Mouse (Mus musculus) hindlimb bud, embryonic 11.5 days (tissue): Measurements from ENCODE around the gene Nkx2-5.
A peak's percentile ranks its signal among the peaks of the same experiment; 100 is the strongest.

Experiments used
- DNase-seq: peaks from one replicate; pipeline ENCODE4 v3.0.0-alpha.2; 2012; ENCODE audit warnings: low read depth, low spot score; ENCODE audit errors: extremely low spot score

The Nkx2-5 gene

DNA sequence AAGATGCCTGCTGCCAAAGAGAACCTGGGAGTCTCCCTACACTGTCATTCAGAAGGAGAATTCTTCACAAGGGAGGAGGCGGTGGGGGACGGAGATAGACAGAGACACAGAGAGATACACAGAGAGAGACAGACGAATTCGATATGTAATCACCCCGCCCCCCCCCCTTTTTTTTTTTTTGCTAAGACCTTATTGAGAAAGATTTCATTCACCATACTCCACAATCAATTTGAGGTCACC lies at the start of gene Nkx2-5:
TSS of gene Nkx2-5 (minus strand) at position 101 of the 240 bp plus-strand sequence.
- no peak for DNase-seq

- DNase-seq = no peak
Measured at GRCm38 (mm10) chr17:26894342-26894741, 49.5 kb upstream of the Nkx2-5 start.

DNA sequence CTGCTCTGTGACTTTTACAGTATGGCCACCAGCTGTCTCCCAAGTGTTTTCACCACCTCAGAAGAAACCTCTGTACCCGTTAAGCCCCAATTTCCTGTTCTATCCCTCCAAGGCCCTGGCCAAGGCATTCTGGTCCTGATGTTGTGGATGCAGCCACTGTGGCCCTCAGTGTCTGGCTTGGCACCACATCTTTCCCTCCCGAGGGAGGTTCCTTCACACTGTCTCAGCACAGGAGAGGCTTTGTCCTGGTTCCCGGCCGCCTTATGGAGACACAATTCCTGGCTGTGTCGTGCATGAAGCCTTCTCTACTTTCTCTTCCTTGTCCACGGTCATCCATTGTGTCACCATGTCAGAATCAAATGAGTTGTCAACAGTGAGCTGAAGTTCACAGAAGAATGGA lies 48.7 kb upstream of the Nkx2-5 start:
- DNase-seq = no peak

DNA sequence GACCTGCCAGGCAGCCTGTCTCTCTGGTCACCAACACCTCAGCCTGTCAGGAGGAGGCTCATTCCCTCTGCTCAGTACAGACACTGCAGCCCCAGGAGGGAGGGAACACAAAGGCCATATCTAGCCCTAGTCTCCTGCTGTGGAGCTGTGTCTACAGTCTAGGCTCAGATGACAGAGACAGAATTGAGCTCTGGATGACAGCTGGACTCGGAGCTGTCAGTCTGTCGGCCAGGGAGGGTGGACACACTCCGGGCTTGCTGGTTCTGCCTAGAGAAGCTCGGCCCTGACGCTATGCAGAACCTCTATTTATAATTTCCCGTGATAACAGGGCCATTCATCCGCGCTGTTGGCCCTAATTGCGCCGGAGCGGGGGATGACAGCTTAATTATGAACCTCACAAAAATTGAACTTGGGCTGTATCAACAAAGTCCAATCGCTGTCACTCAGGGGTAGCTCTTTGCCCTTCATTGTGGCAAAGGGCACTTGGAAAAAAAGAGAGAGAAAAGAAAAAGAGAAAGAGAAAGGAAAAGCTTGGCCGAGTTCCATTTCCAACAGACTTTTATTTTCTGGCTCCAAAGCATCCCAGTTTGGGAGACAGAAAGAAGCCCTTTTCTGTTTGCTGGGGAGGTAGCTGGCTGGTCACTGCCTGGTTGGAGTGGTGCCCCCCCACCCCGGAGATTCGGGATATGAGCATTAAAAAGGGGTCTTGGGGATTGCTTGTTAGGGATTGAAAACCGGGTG lies 48.0 kb upstream of the Nkx2-5 start:
- DNase-seq = no peak

DNA sequence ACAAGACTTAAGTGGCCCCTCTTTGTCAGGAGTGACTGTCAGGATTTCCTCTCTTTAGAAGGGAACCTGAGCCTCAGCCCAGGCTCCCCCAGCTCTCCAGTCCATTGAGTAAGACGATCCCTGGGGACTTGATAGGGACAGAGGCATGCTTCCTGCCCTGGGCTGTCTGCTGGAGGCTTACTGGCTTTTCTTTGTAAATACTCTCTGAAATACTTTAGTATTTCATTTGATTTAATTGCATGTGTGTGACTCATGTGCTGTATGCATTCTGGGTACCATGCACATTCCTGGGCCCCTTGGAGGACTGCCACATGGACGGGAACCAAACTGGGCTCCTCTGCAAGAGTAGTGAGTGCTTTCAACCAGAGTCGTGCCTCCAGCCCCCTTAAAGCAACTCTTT lies 43.1 kb upstream of the Nkx2-5 start:
- DNase-seq = no peak

GRCm38 (mm10) chr17:26886047-26886749 lies 41.4 kb upstream of the Nkx2-5 start:
- peak; percentile 60 for DNase-seq

DNA sequence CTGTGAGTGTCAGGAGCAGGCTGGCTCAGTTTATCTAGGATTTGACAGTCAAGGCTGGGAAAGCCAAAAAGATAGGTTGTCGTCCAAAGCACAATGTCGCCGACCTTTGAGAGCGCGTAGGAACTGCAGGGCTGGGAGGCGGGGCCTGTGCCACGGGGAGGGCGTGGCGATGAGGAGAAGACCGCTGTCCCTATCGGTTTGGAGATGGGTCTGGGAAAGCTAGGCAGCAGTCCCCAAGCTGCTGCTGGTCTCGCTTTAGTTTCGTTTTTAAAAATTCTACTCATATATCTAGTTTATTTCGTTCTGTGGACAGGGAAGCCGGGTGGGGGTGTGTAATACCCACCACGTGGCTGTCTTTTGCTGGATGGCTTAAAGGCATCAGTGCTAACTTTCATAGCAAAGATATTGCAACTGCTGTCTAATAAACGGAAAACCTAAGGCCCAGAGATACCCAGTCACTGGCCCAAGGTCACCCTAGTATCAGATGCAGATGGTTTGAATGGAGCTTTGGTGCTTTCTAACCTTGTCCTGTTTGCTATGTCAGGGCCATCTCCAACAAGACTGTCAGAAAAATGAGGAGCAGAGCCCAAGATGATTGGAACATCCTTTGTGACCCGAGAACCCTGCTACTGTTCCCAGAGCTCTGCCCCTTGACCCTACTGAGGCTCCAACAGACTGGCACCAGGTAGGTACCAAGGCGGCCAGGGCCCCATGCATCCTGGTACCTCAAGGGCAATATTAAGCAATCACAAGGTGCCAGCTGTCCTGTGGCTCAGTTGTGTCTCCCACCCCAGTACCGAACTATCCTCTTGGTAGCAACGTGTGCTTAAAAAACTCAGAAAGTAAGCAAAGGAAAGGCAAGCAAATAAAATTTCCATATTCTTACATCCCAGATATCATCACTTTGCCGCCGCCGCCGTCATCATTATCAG lies 40.5 kb upstream of the Nkx2-5 start:
- peak; percentile 30 for DNase-seq

- DNase-seq = no peak
Measured at GRCm38 (mm10) chr17:26883585-26883984, 38.8 kb upstream of the Nkx2-5 start.

DNA sequence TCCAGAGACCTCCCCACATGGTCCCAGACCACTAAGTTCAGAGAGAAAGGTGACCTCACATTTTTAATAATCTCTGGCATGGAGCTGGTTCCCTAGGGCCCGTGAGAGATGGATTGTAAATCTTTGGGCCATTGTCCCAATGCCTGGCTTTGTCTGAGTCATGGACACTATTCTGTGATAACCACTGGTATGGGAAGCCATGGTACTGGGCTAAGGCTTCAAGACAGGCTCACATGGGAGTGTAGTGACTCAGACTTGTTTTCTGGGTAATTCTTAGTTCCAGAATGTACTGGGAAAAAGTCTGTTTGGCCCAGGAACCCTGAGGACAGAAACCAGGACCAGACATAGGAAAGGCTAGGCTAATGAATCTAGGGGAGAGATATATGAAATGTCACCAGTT lies 37.9 kb upstream of the Nkx2-5 start:
- DNase-seq = no peak

DNA sequence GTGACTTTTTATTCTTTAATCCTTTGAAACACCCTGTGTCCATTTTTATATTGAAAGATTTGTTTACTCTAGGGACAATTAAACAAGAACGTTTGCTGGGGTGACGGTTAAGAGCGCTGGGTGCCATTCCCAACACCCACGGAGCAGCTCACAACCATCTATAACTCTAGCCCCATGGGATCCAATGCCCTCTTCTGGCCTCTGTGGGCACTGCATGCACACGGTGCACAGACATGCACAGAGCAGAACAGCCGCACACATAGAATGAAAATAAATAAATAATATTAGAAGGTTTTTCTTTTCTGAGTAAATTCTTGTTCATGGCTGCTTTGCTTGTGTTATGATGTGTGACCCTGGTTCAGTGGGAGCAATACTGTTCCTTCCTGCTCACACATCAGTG lies 34.4 kb upstream of the Nkx2-5 start:
- no peak for DNase-seq

DNA sequence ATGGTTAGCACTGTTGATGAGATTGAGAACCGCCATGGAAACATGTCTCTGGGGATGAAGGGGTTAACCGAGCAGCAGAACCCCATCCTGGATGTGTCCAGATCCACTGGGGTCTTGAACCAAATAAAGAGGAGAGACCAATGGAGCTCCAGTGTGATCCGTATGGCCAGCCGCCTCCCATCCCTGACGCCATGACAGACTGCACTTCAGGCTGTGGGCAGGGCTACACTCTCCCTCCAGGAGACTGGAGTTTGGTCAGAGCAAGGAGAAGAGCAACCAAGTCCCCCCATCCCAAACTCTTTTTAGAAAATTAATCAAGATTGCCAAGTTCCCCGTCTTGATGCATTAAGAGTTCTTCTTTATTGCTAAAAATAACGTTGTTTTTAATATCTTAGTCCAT lies 33.1 kb upstream of the Nkx2-5 start:
- no peak for DNase-seq

DNA sequence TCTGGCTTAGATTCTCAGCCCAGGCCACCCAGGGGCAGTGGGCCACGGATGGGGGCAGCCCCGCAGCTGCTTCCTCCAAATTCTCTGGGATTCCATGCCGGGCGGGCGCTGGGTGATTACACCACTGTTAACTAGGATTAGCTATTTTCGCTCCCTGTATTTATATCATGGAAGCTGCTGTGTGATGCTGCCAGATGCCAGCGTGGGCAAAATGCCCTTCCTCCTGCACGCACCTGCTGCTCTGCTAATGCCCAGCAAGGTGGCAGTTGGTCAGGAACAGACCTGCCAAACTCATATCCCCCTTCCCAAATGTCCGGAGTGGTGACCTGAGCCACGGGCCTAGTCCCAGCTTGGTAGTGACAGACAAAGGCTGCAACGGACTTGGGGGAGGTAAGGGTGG lies 29.7 kb upstream of the Nkx2-5 start:
- DNase-seq = no peak

DNA sequence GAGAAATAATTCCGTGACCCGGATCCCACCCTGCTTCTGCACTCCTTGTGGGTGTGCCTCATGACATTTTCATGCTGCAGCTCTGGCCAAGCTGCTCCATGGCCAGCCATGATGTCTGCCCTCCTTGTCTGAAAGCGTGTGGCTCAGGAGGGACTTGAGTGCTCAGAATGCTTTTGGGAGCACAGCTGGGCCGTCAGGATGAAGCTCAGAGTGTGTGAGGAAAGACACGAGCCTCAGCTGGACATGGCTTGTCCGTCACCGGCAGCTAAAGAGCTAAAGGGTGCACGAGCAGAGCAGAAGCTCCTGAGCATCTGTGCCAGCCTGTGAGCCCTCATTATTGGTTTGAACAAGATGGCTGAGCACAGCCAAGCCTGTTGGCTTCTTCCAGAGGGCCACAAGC lies 28.7 kb upstream of the Nkx2-5 start:
- no peak for DNase-seq

DNA sequence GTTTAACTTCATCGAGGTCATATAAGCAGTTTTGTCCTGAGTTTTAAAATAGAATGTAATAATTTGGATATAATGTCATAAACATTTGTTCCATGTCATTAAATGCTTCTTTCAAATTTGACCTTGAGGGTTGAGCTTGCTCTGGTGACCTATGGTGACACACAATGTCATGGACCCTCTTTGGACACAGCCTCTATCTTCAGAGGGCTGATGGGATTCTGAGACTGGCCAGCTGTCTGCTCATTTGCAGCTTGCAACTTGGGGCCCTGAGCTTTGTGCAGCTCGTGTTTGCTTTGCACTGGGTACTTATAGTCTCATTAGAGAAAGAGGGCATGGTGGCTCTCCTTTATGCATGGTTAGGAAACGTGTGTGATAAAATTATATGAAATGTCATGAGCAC lies 28.1 kb upstream of the Nkx2-5 start:
- no peak for DNase-seq

GRCm38 (mm10) chr17:26868756-26869155 lies 23.9 kb upstream of the Nkx2-5 start:
- DNase-seq = no peak

- no peak for DNase-seq
Measured at GRCm38 (mm10) chr17:26865156-26865555, 20.3 kb upstream of the Nkx2-5 start.

- DNase-seq = no peak
Measured at GRCm38 (mm10) chr17:26864343-26864742, 19.5 kb upstream of the Nkx2-5 start.

DNA sequence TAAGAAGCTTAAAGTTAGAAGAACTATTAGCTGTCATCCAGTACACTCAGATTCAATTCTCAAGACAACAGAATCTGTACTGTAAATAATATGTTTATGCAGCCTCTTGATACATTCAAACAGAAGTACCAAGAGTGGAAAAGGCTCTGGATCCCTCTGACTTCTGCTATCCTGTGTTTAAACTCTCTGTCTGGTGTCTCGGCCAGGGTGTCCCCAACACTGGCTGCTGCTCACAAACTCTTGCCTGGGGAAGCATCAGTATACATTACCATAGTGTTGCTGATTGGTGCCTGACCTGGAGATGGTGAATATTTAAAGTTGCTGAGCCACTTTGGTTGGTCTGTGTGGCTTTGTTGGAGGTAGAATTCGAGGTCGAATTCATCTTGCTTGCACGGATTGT lies 17.0 kb upstream of the Nkx2-5 start:
- DNase-seq = no peak

- DNase-seq = no peak
Measured at GRCm38 (mm10) chr17:26861383-26861782, 16.6 kb upstream of the Nkx2-5 start.

DNA sequence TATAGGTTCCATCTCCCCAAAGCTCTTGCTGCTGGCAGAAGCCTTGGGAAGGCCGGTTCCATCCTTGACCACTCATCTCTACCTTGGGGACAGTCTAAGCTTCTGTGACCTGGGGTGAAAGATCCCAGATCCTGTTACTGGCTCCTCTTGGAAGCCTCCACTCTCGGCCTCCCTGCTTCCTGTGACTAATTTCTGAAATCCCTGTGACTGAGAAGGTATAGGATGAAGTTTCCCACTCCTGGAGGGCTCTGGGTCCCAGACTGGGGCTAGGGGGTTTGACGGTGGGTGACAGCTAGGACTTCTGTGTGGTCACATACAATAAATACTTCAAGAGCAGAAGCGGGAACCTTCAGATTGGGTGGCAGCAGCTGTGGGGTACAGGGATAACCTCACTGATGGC lies 16.1 kb upstream of the Nkx2-5 start:
- DNase-seq = no peak

GRCm38 (mm10) chr17:26852262-26852661 lies 7.5 kb upstream of the Nkx2-5 start:
- DNase-seq = no peak

DNA sequence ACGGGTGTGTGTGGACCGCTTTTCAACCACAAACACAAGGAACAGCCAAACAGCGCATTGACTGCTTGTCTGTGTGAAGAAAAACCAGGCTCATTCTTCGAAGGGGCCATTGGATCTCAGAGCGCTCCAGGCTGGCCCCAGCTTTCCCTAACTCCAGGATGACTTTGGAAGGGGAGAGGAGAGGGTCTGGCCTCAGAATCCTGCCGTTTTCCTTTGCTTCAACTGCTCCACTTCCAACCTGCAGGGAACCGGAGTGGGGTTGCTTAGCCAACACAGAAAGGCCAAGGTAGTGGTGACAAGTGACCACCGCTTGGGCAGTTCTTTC lies 6.3 kb upstream of the Nkx2-5 start:
- no peak for DNase-seq
